Mouse (Mus musculus) hindbrain, embryonic 10.5 days (tissue): ENCODE results near the gene Arhgap24. TPM values are rescaled to one million over a fixed set of nuclear protein-coding genes. Genes with fewer than 3 reads are reported as not detected.

ENCODE experiments used
- DNase-seq: peaks from one replicate; pipeline ENCODE4 v3.0.0-alpha.2; 2017; ENCODE audit warnings: low spot score
- H3K27ac ChIP-seq: fragments of 300-500 bp; sonication (generic); 2 replicates; pipeline ENCODE4 v1.5.1; 2016; ENCODE audit warnings: mild to moderate bottlenecking, moderate library complexity
- H3K27me3 ChIP-seq: fragments of 300-500 bp; sonication (generic); 2 replicates; pipeline ENCODE4 v1.6.1; 2016; ENCODE audit warnings: mild to moderate bottlenecking; ENCODE audit not compliant: poor library complexity, insufficient read depth, severe bottlenecking
- H3K36me3 ChIP-seq: fragments of 300-500 bp; sonication (generic); 2 replicates; pipeline ENCODE4 v1.6.1; 2016; ENCODE audit warnings: mild to moderate bottlenecking, moderate library complexity
- H3K4me1 ChIP-seq: fragments of 300-500 bp; sonication (generic); replicated peaks from 2 replicates; pipeline ENCODE4 v1.6.1; 2016; ENCODE audit warnings: mild to moderate bottlenecking
- H3K4me3 ChIP-seq: fragments of 300-500 bp; sonication (generic); 2 replicates; pipeline ENCODE4 v1.5.1; 2016; ENCODE audit warnings: mild to moderate bottlenecking, moderate library complexity
- H3K9me3 ChIP-seq: fragments of 300-500 bp; sonication (generic); 2 replicates; pipeline ENCODE4 v1.6.1; 2016; ENCODE audit warnings: mild to moderate bottlenecking, moderate library complexity
- WGBS: fragments of 180-500 bp; shearing (Covaris S2); methylation state at CpG from one replicate; pipeline ENCODE4 v1.1.7; 2016; 5-methylcytosine and 5-hydroxymethylcytosine counted together
- polyA plus RNA-seq: library from polyadenylated mRNA; unstranded; fragments of >200 nt; fragmentation: Nextera tagmentation; extraction: Ambion mirVana; gene quantifications from 2 replicates; pipeline ENCODE4 v1.2.1, GENCODE M21; 2016

Arhgap24 gene
- polyA plus RNA-seq, 1 experiment from 2014 or later = 5.3 TPM

GRCm38 (mm10) chr5:102560270-102560669 is 79.1 kb downstream of the Arhgap24 start:
- Histone ChIP-seq H3K27me3 (no peaks in the 10 kb centered on the region), H3K27ac (no peak overlapping the region), H3K4me1 (peaks cover 11% of the 10 kb centered on the region; the same call in 1 of the 2 replicates), H3K4me3 (no peak overlapping the region), H3K9me3 (no peaks in the 10 kb centered on the region), H3K36me3 (no peaks in the 10 kb centered on the region)
- DNase-seq = no peak
- WGBS = 71% methylated on average over 6 of the region's 6 CpGs

GRCm38 (mm10) chr5:102563971-102564370 is 82.8 kb downstream of the Arhgap24 start:
- no peaks in the 10 kb centered on the region for H3K27me3 ChIP-seq
- no peak for DNase-seq
- WGBS = 83% methylated on average over 4 of the region's 4 CpGs
- peaks cover 11% of the 10 kb centered on the region; the same call in 1 of the 2 replicates for H3K4me1 ChIP-seq
- no peaks in the 10 kb centered on the region for H3K9me3 ChIP-seq
- no peak overlapping the region for H3K27ac ChIP-seq
- H3K36me3 ChIP-seq = no peaks in the 10 kb centered on the region
- H3K4me3 ChIP-seq = no peak overlapping the region

GRCm38 (mm10) chr5:102568764-102569163 is 87.6 kb downstream of the Arhgap24 start:
- Histone ChIP-seq H3K4me1 (no peaks in the 10 kb centered on the region; the same call in 1 of the 2 replicates), H3K27ac (no peak overlapping the region), H3K27me3 (no peaks in the 10 kb centered on the region), H3K9me3 (no peaks in the 10 kb centered on the region), H3K4me3 (no peak overlapping the region), H3K36me3 (no peaks in the 10 kb centered on the region)
- DNase-seq = no peak
- WGBS = 73% methylated on average over 5 of the region's 5 CpGs

GRCm38 (mm10) chr5:102571445-102571844 is 90.3 kb downstream of the Arhgap24 start:
- Histone ChIP-seq H3K4me3 (no peak overlapping the region), H3K4me1 (no peaks in the 10 kb centered on the region; the same call in 1 of the 2 replicates), H3K27me3 (no peaks in the 10 kb centered on the region), H3K9me3 (peaks cover 3% of the 10 kb centered on the region; the same call in 1 of the 2 replicates), H3K27ac (no peak overlapping the region), H3K36me3 (no peaks in the 10 kb centered on the region)
- 89% methylated on average over 2 of the region's 2 CpGs for WGBS
- no peak for DNase-seq

GRCm38 (mm10) chr5:102576750-102577149 is 95.6 kb downstream of the Arhgap24 start:
- Histone ChIP-seq H3K4me3 (no peak overlapping the region), H3K27ac (no peak overlapping the region), H3K36me3 (no peaks in the 10 kb centered on the region), H3K4me1 (no peaks in the 10 kb centered on the region; the same call in 1 of the 2 replicates), H3K9me3 (peaks cover 3% of the 10 kb centered on the region; the same call in 1 of the 2 replicates), H3K27me3 (no peaks in the 10 kb centered on the region)
- no peak for DNase-seq
- whole genome bisulfite sequencing = 95% methylated on average over 3 of the region's 3 CpGs

- H3K27ac ChIP-seq = no peak overlapping the region
- 70% methylated on average over 3 of the region's 3 CpGs for WGBS
- no peak for DNase-seq
These were observed 96.5 kb downstream of the Arhgap24 start for GRCm38 (mm10) chr5:102577729-102578128.

GRCm38 (mm10) chr5:102578431-102578830 is 97.2 kb downstream of the Arhgap24 start:
- Histone ChIP-seq H3K36me3 (no peaks in the 10 kb centered on the region), H3K4me1 (no peaks in the 10 kb centered on the region; the same call in 1 of the 2 replicates), H3K4me3 (no peak overlapping the region), H3K27ac (no peak overlapping the region), H3K27me3 (no peaks in the 10 kb centered on the region), H3K9me3 (peaks cover 3% of the 10 kb centered on the region; the same call in 1 of the 2 replicates)
- no peak for DNase-seq
- WGBS = 86% methylated on average over 8 of the region's 8 CpGs

More at GRCm38 (mm10) chr5:102577729-102578128, 96.5 kb downstream of the Arhgap24 start:
- Histone ChIP-seq H3K9me3 (peaks cover 3% of the 10 kb centered on the region; the same call in 1 of the 2 replicates), H3K27me3 (no peaks in the 10 kb centered on the region), H3K36me3 (no peaks in the 10 kb centered on the region), H3K4me3 (no peak overlapping the region), H3K4me1 (no peaks in the 10 kb centered on the region; the same call in 1 of the 2 replicates)

- Histone ChIP-seq H3K4me3 (no peak overlapping the region), H3K27me3 (no peaks in the 10 kb centered on the region), H3K4me1 (no peaks in the 10 kb centered on the region; the same call in 1 of the 2 replicates), H3K9me3 (no peaks in the 10 kb centered on the region), H3K27ac (no peak overlapping the region), H3K36me3 (no peaks in the 10 kb centered on the region)
- 80% methylated on average over 6 of the region's 6 CpGs for WGBS
- DNase-seq = no peak
These were observed 101.7 kb downstream of the Arhgap24 start for GRCm38 (mm10) chr5:102582864-102583410.

GRCm38 (mm10) chr5:102591422-102591821 is 110.2 kb downstream of the Arhgap24 start:
- Histone ChIP-seq H3K27ac (no peak overlapping the region), H3K36me3 (no peaks in the 10 kb centered on the region), H3K4me3 (no peak overlapping the region), H3K4me1 (no peaks in the 10 kb centered on the region), H3K9me3 (no peaks in the 10 kb centered on the region), H3K27me3 (no peaks in the 10 kb centered on the region)
- WGBS = 93% methylated on average over 1 of the region's 1 CpGs
- no peak for DNase-seq

GRCm38 (mm10) chr5:102593058-102593457 is 111.9 kb downstream of the Arhgap24 start:
- no peaks in the 10 kb centered on the region for H3K4me1 ChIP-seq
- no peak overlapping the region for H3K4me3 ChIP-seq
- no peaks in the 10 kb centered on the region for H3K9me3 ChIP-seq
- no peaks in the 10 kb centered on the region for H3K36me3 ChIP-seq
- WGBS = 65% methylated on average over 2 of the region's 2 CpGs
- H3K27me3 ChIP-seq = no peaks in the 10 kb centered on the region
- H3K27ac ChIP-seq = no peak overlapping the region
- no peak for DNase-seq

- no peaks in the 10 kb centered on the region for H3K36me3 ChIP-seq
- DNase-seq = no peak
- no peaks in the 10 kb centered on the region for H3K4me1 ChIP-seq
- 91% methylated on average over 1 of the region's 1 CpGs for WGBS
- no peak overlapping the region for H3K27ac ChIP-seq
- no peaks in the 10 kb centered on the region for H3K27me3 ChIP-seq
- no peaks in the 10 kb centered on the region for H3K9me3 ChIP-seq
- H3K4me3 ChIP-seq = no peak overlapping the region
These were observed 117.9 kb downstream of the Arhgap24 start for GRCm38 (mm10) chr5:102599102-102599501.

GRCm38 (mm10) chr5:102613571-102613970 is 132.4 kb downstream of the Arhgap24 start:
- Histone ChIP-seq H3K27ac (no peak overlapping the region), H3K9me3 (no peaks in the 10 kb centered on the region), H3K27me3 (no peaks in the 10 kb centered on the region), H3K4me3 (no peak overlapping the region), H3K36me3 (no peaks in the 10 kb centered on the region), H3K4me1 (no peaks in the 10 kb centered on the region)
- no peak for DNase-seq
- 88% methylated on average over 3 of the region's 3 CpGs for WGBS

- DNase-seq = no peak
- H3K27me3 ChIP-seq = no peaks in the 10 kb centered on the region
- WGBS = 93% methylated on average over 2 of the region's 2 CpGs
- no peaks in the 10 kb centered on the region for H3K36me3 ChIP-seq
- H3K4me3 ChIP-seq = no peak overlapping the region
- no peaks in the 10 kb centered on the region for H3K4me1 ChIP-seq
- H3K9me3 ChIP-seq = no peaks in the 10 kb centered on the region
- H3K27ac ChIP-seq = no peak overlapping the region
These were observed 132.9 kb downstream of the Arhgap24 start for GRCm38 (mm10) chr5:102614081-102614480.
